Mouse (Mus musculus) gonadal fat pad, adult 2 months (tissue): ENCODE results near the gene Atp10b. TPM values are rescaled to one million over a fixed set of nuclear protein-coding genes. Genes with fewer than 3 reads are reported as not detected.
"Not testable (repeated sequence)": the region's sequence is repeated elsewhere in the genome, so short reads cannot be mapped to it uniquely, and the experiment has no call there.

Experiments
- DNase-seq: peaks from one replicate; pipeline ENCODE4 v3.0.0-alpha.2; 2012; ENCODE audit warnings: low read depth
- polyA plus RNA-seq: library from polyadenylated mRNA; depleted of rRNA; stranded (reverse); fragments of >200 nt; gene quantifications from 2 replicates; pipeline ENCODE4 v1.2.3, GENCODE M21; 2012; rRNA removed

Atp10b gene
- 33.1 and 51.2 TPM in 2 replicates for polyA plus RNA-seq

DNA sequence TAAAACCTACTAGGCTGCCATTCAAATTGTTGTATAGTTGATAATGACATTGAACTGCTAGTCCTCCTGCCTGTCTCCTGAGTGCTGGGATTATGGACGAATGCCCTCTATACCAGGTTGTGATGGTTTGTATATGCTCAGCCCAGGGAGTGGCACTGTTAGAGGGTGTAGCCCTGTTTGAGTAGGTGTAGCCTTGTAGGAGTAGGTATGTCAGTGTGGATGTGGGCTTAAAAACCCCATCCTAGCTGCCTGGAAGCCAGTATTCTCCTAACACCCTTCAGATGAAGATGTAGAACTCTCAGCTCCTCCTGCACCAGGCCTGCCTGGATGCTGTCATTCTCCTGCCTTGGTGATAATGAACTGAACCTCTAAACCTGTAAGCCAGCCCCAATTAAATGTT lies at the start of gene Atp10b:
Gene Atp10b, plus strand, starts transcription at position 301 of the 400 bp plus-strand sequence.
- no peak for DNase-seq

DNA sequence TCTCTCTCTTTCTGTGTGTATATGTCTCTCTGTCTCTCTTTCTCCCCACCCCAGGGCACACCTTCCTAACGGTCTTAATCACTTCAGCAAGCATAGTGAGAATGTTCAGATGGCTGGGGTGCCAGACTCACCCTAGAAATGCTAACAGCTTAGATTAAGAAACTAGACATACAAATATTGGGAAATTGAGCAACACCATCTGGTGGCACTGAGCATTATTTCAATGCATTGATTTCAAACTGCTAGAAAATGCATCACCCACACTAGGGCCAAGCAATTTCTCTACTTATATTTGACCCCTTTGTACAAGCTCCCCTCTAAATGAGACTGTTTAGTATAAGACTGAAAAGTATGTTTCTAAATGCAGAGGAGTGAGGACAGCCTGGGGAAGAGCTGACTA lies 48.3 kb upstream of the Atp10b start:
- no peak for DNase-seq

DNA sequence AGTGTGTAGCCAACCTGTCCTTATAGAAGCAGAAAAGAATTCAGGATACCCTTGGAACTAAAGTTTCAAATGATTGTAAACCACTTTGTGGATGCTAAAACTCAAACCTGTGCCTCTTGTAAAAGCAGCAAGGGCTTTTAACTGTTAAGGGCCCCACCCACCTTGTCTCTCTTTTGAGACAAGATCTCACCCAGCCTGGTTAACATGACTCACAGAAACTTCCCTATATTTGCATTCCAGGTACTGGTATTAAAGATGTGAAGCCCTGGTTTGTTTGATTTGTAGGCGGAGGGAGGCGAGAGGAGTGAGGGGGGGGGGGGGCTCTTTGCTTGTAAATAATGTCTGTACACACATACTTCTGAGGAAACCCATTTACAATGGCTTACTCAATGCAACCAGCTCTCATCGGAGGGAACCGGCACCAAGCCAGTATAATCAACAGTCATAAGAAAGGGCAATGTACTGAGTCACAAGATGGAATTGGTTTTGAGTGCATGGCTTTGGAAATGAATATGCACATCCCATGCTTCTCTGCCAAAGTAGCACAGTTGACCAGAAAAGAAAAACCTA lies 23.7 kb upstream of the Atp10b start:
- no peak for DNase-seq

DNA sequence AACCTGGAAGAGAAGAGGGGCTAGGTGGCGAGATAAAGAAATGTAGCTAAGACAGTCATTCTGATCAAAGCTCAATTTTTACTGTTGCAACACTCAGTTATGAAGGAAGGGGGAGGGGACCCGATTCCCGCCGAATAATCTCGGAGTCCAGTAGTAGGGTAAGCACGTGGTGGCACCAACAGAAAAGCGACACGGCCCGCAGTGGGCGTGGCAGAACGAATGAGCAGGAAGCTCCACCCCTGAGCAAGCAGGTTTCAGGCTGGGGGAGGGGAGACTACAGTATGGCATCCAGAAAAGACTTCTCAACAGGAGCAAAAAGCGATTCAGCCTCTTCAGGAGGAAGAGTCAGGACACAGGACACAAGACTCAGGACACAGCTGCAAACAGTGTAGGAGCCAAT lies 23.1 kb upstream of the Atp10b start:
- not testable (repeated sequence) for DNase-seq

DNA sequence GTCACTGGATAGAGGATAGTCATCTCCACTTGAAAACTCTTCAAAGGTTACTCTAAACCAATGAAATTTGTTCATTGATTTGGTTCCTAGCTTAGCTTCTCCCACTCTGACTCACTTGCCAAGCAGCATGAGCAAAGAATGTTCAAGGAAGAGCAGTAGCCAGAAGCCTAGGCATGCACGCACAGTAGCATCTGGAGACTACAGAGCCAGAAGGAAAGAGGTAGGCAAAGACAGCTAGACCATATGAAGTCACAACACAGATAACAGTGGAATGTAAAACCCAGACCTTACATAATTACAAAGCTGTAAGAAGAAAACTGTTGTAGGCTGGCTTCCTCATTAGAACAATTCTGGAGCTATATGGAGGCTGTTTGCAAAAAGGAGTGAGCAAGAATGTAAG lies 8.4 kb upstream of the Atp10b start:
- DNase-seq, result no peak

DNA sequence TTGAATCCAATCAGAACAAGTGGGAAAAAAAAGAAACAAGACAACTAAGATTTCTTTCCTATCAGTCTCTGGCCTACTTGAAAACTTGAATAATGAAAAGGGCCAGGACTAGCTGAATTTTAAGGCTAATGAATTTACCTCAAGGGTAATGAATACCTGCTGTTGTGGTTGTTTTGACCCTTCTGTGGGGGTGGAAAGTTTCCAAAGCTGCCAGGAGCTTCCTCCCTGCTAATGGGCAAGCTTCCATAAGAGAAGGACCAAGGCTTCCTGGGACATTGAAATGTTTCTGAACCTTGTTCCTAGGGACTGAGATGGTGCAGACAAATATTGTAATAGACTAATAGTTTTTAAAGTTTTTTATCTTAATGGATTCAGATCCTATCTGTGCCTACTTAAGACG lies 6.9 kb upstream of the Atp10b start:
- no peak for DNase-seq

DNA sequence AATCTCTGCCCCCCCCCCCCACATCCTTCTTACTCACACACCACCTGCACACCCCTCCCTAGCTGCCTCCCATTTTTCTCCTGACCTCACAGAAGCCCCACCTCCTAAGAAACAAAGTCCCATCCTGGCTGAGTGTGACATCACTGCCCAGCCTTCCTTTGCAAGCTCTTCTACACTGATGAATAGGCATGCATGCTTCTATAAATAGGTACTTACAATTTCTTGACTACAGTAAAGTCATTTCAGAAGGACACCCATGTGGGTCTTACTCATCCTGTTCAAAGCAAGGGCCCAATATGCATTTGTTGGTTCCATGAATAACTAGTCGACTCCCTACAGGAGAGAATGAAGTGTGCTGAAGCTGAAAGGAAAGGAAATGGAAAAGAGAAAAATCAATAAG lies 5.5 kb upstream of the Atp10b start:
- no peak for DNase-seq

DNA sequence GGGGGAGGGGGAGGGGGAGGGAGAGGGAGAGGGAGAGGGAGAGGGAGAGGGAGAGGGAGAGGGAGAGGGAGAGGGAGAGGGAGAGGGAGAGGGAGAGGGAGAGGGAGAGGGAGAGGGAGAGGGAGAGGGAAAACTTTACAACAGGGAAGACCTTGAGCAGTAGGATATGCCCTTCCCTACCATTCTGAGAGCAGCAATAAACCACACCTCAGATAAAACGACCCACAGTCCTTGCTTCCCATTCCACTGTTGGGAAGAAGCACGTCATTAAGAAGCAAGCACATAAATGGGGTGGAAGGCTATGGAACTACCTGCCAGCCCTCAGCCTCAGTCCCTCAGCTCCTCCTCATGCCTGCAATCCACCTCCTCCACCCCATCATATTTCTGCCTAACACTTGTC lies 4.8 kb upstream of the Atp10b start:
- DNase-seq, result not testable (repeated sequence)

DNA sequence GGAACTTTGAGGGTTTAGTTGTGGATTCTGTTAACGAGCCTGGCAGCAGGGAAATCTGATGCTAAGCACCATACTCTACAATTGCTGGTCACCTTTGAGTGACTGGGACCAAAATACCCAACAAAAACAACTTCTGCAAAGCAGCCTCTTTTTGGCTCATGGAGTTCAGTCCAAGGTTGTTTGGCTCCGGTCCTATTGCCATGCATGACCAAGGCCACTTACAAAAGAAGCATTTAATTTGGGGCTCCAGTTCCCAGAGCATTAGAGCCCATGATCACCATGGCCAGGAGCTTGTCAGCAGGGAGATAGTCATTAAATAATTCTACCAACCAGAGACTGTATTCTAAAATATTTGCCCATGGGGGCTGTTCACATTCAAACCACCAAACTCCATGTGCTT lies 2.3 kb upstream of the Atp10b start:
- no peak for DNase-seq

DNA sequence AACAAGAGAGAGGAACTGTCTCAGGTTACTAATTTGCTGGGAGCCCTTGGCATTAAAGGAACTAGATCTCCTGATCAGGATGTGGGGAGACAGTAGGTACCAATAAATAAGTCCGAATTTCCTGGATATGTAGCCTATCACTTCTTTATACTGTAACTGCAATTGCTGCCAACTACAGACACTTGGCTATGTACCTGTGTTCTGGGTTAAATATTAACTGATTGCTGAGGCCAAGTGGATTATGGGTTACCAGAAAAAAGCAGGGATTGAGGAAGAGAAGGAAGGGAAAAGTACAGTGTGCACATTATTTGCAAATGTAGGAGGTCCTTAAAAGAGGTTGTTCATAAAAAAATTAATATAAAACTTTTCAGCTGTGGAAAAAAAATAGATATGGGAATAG lies 1.3 kb upstream of the Atp10b start:
- DNase-seq, result no peak

DNA sequence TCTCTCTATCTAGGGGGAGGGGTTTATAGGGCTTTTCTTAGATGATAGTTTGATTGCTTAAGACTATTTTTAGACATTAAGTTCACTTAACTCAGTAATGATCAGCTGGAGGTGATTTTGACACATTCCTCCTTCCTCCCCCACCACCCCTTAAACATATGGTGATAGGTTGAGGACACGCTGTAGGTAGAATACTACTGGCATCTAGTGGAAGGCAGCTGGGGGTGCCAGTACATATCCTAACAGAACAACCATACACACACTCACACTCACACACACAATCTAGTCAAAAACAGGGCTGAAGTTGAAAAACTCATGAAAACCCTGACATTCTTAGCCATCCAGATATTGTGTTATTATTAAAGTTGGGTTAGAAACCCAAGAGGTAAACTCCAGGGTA lies 5.3 kb downstream of the Atp10b start:
- DNase-seq, result no peak

DNA sequence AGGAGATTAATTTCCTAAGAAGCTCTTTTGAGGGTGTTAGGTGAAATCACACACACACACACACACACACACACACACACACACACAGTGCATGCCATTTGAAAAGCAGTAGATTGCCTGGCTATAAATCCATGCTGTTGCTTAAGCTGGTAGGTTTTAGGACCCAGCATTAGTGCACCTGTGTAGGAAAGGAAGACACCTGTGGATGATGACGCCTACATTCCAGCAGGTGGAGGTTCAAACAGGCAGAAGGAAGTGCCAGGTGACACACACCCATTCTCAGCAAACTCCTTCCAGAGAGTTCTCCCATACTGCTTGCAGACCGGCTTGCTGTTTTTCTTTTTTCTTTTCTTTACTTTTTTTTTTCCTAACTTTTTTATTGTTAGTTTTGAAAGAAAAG lies 5.7 kb downstream of the Atp10b start:
- no peak for DNase-seq

DNA sequence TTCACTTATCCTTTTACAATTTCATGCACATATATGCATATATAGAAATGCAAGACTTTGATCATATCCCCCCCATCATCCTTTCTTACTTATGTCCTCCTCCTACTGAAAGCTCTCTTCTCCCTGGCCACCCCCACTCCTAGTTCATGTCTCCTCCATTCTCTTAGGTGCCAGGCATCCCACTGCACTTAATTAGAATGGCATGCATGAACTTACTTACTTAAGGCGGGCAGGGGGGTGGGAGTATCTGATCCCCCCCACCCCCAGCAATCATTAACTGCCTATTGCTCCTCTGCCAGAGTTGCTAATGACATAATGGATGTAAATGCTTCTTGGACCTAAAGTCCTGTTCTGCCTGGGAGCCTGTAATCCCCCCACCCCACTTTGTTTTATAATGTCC lies 9.1 kb downstream of the Atp10b start:
- DNase-seq, result no peak

DNA sequence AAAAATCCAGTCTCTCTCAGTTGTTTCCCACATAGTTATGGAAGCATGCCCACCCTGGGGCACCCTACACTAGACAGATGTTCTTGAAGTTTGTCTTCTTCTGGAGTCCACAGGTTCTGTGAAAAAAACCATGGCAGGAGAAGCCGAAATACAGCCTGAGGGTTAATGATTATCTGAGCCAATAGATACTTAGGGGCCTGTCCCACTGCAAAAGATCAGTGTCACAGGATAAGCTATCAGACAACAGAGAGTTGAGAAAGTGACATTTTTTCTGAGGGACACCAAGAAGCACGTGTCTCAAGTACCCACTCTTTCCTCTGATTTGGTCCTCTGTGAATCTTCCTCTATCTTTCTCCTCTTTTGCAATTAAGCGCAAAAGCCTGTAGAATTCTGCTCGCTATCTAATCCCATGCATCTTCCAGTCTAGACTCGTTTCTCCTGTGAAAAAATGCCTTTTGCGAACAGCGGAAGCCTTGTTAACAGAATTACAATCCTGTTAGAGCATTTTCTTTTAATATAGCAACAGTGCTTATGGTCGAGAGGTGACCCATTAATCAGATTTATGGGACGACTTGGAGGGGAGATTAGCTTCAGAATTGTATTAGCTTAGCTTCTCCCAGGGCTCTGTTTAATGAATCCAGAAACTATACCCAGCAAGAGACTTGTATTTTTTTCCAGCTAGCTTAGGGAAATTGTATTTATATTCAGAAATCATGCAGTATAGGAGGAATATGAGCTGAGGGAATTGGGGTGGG lies 10.7 kb downstream of the Atp10b start:
- DNase-seq, result no peak

DNA sequence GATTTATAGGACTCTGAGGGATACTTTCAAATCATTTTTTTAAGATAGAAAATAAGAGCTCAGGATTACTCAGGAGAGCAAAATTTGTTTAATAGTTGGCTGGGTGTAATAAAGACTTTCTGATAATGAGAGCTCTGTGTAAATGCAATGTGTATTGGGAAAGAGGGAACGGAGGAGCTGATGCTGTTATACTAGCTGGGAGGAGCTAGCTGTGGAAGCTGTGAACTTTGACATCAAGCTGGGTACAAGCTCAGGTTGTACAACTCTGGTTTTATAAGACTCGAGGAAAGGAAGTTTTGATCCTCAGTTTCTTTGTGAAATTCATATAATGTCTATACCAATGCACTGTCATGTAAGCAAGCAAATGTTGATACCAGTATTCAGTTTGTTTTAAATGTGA lies 20.9 kb downstream of the Atp10b start:
- DNase-seq, result no peak

DNA sequence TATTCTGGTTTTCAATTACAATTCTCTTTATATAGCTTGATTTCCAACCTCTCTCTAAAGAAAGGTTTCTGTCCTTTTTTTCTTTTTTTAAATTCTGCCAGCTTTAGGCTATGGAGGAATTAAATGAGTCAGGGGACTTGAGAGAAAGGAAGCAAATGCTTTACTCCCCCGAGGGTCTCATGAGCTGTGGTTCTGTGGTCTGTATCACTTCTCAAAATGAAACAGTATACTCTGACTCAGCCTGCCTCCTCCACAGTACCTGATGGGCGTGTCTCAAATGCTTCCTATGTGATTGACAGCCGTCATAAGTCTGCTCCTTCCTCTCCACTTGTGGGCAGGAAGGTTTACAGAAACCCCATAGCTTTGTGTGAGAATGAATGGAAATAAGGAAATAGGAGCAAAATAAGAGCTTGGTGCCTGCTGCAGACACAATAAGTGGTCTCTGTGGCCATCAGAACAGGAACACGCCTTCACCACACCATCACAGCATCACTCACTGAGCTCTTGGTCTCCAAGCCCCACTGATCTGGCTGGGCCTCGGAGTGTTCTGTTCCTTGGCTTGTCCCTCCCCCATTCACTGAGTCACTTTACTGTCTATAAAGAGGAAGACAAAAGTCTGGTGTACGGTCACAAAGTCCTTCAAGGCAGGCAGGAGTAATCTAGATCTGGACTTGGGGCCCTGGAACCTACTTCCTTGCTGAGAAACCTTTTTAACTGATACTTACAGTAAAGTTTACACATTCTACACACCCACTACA lies 24.9 kb downstream of the Atp10b start:
- DNase-seq, result no peak

DNA sequence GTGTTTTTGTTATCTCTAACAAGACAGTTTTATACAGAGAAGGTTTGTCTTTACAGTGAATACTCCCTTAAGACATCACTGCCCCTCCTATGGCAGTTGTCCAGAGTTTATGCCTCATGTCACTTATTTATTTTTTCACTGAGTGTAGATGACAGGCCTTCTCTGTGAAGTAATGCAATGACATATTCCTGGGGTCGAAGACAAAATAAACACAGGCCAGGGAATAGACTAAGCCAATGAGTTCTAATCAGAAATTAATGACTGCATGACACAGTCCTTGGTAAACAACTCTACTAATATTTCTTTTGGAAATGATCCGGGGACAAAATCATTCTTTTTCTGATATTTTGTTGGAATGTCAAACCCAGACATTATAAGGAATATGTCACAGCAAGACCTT lies 32.7 kb downstream of the Atp10b start:
- DNase-seq, result no peak

DNA sequence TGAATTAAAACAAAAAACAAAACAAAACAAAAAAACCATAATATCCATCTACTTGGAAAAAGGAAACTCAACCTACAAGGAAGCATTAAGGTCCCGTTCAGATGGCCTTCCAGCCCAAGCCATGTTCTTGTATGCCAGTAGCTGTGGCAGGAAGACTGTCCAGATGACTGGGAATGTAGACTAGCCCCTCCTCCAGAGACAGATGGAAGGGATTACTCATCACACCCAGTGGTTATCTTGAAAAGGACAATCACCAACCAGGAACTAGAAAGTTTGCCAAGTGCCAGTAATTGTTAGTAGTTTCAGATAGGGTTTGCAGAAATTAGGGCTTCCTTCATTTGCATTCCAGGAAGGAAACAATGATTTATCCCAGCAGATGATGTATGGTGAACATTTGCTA lies 33.1 kb downstream of the Atp10b start:
- DNase-seq, result no peak

DNA sequence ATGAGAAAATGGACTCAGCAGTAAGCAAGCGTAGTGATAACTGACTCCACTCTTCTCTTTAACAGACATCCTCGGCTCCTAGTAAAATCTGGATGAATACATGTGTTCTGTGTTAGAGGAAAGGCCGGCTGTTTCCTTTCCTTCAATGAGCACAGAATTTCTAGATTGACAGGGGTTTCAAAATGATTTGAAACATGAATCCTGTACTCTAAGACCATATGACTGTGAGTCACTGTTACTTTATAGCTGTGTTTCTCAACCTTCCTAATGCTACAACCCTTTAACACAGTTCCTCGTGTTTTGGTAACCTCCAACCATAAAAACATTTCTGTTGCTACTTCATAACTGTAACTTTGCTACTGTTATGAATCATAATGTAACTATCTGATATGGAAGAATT lies 33.8 kb downstream of the Atp10b start:
- DNase-seq, result no peak

DNA sequence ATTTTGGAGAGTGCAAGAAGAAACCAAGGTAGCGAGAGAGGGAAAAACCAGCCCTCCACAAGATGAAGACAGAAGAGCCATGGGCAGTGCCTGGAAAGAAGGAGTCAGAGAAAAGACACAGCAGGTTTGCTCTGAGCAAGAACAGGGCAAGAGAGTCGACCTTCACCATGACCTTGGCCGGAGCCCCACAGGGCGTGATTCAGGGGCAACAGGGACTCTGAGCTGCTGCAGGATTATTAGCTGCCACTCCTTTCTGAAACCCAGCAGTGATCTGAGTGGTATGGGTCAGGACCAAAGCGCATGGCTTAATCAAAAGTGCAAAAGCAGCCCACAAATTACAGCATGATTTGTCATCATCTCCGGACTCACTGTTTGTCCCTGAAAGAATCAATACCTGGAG lies 36.6 kb downstream of the Atp10b start:
- DNase-seq, result no peak

DNA sequence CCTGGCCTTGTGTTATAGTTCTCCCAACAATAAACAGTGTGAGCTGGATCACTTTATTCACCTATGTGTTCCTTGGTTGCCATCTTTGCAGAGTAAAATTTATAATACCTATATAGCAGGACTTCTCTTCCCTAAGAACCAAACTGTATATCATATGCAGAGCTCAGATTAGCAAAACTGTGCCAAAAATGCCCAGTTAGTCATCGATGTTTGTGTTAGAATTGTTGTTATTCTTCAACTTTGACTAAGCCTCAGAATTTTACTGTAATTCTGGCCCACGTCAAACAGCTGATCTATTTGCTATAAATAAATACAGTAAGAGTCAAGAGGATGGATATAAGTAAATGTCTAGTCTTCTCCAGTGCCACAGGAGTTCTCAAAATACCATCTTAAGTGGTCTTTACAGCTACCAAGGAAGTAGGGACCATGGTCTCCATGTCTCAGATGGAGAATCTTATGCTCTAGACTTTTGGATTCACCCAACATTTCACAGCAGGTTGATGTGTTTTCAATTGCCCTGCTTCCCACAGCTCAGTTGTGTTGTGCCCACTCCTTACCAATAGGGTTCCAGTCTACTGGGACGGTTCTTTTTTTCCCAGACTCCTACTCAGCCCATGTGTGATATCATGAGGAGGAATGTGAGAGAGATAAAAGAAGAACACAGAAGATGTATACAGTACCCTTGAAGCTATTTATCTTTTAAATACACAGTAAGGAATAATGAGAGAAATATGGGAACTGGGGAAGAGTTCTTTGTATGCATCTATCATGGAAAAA lies 40.3 kb downstream of the Atp10b start:
- DNase-seq, result no peak

DNA sequence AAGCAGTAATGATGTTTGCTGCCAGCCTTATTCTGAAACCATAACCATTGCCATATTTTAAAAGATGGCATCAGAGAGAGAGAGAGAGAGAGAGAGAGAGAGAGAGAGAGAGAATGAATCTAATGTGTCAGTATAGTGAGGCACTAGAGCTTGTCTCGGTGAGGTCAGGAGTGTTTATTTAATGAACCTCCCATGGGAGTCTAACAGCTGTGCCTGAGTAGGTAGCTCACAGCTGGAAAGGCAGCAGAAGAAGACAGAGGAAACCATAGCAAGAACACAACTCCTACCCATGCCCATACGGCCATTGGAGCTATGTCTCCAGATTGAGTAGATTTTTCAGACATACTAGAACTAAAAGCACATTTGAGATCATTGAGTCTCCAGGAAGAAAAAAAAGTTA lies 49.1 kb downstream of the Atp10b start:
- no peak for DNase-seq
